Mouse (Mus musculus) liver, adult 2 months (tissue): ENCODE results near the gene Upf2.

ENCODE experiments used
- CTCF ChIP-seq: fragments of 200-500 bp; IDR thresholded peaks from 2 replicates; pipeline ENCODE4 v1.5.1; 2011; ENCODE audit warnings: low read depth, low read length, control low read depth
- POLR2A ChIP-seq: fragments of 200-500 bp; IDR thresholded peaks from 2 replicates; pipeline ENCODE4 v1.6.1; 2011; ENCODE audit warnings: low read length, control low read depth; ENCODE audit not compliant: insufficient read depth; ENCODE audit errors: extremely low read depth

- TF ChIP-seq CTCF (no peak), POLR2A (no peak)
Observed at GRCm38 (mm10) chr2:6056518-6056917, 105.2 kb downstream of the Upf2 start.
